Mouse (Mus musculus): ENCODE data around the gene Arhgef18.

- TF ChIP-seq TAL1 (IDR thresholded peaks at IDR 0.05; ENCODE audit: low read length) (no peak), GATA1 (IDR thresholded peaks at IDR 0.05; ENCODE audit: low read length) (no peak)
These were observed 107.7 kb downstream of the Arhgef18 start, which contains the start of gene Mcoln1 for GRCm38 (mm10) chr8:3500235-3501090.

Measured in erythroblast, embryonic 14.5 days (primary cell).